Mouse (Mus musculus) midbrain, embryonic 14.5 days (tissue): Measurements from ENCODE around the gene Adamts13. TPM values are rescaled to one million over a fixed set of nuclear protein-coding genes. Genes with fewer than 3 reads are reported as not detected.
A peak's percentile ranks its signal among the peaks of the same experiment; 100 is the strongest.

Experiments used
- ATAC-seq: fragments of 200-750 bp; cut with Nextera tagmentation; 2 replicates; pipeline ENCODE4 v1.8.0; 2017; ENCODE audit warnings: moderate number of reproducible peaks, moderate library complexity; ENCODE audit not compliant: low FRiP score, low TSS enrichment
- DNase-seq: peaks from one replicate; pipeline ENCODE4 v3.0.0-alpha.2; 2015
- H3K27ac ChIP-seq: fragments of 300-500 bp; sonication (generic); replicated peaks from 2 replicates; pipeline ENCODE4 v1.5.1; 2014; ENCODE audit warnings: mild to moderate bottlenecking, low read depth, low read length, moderate library complexity
- H3K27me3 ChIP-seq: fragments of 300-500 bp; sonication (generic); 2 replicates; pipeline ENCODE4 v1.6.1; 2014; ENCODE audit warnings: low read length, control low read depth, mixed read lengths; ENCODE audit not compliant: control insufficient read depth, insufficient read depth
- H3K36me3 ChIP-seq: fragments of 300-500 bp; sonication (generic); 2 replicates; pipeline ENCODE4 v1.6.1; 2014; ENCODE audit warnings: low read length, control low read depth; ENCODE audit not compliant: control insufficient read depth, insufficient read depth
- H3K4me1 ChIP-seq: fragments of 300-500 bp; sonication (generic); 2 replicates; pipeline ENCODE4 v1.6.1; 2014; ENCODE audit warnings: mild to moderate bottlenecking, antibody characterized with exemption, low read length, control low read depth; ENCODE audit not compliant: control insufficient read depth, insufficient read depth
- H3K4me2 ChIP-seq: fragments of 300-500 bp; sonication (generic); 2 replicates; pipeline ENCODE4 v1.6.1; 2014; ENCODE audit warnings: mild to moderate bottlenecking, low read length, moderate library complexity
- H3K4me3 ChIP-seq: fragments of 300-500 bp; sonication (generic); replicated peaks from 2 replicates; pipeline ENCODE4 v1.5.1; 2014; ENCODE audit warnings: low read depth, low read length
- H3K9ac ChIP-seq: fragments of 300-500 bp; sonication (generic); replicated peaks from 2 replicates; pipeline ENCODE4 v1.6.1; 2014; ENCODE audit warnings: mild to moderate bottlenecking, low read length, moderate library complexity
- H3K9me3 ChIP-seq: fragments of 300-500 bp; sonication (generic); 2 replicates; pipeline ENCODE4 v1.6.1; 2016; ENCODE audit warnings: low read length, control low read depth, mixed read lengths; ENCODE audit not compliant: control insufficient read depth
- WGBS: fragments of 180-500 bp; shearing (Covaris S2); extraction: QIAGEN DNeasy Blood & Tissue Kit; methylation state at CpG from one replicate; pipeline ENCODE4 v1.1.7; 2014; 5-methylcytosine and 5-hydroxymethylcytosine counted together
- polyA plus RNA-seq: library from polyadenylated mRNA; unstranded; fragments of >200 nt; fragmentation: Nextera tagmentation; extraction: Ambion mirVana; gene quantifications from 2 replicates; pipeline ENCODE4 v1.2.1, GENCODE M21; 2014

Gene Adamts13
- polyA plus RNA-seq, 1 experiment from 2014 or later = not detected

GRCm38 (mm10) chr2:26997993-26998392 is 24.8 kb downstream of the Adamts13 start:
- no peak overlapping the region for H3K4me3 ChIP-seq
- H3K9ac ChIP-seq = no peak overlapping the region
- ATAC-seq (no peak), DNase-seq (no peak)
- no peaks in the 10 kb centered on the region for H3K27me3 ChIP-seq
- no peak overlapping the region for H3K27ac ChIP-seq
- H3K4me2 ChIP-seq = no peak overlapping the region
- no peaks in the 10 kb centered on the region for H3K9me3 ChIP-seq
- no peaks in the 10 kb centered on the region for H3K36me3 ChIP-seq
- no peaks in the 10 kb centered on the region for H3K4me1 ChIP-seq
- 95% methylated on average over 7 of the region's 7 CpGs for WGBS

GRCm38 (mm10) chr2:27006255-27006654 is 33.0 kb downstream of the Adamts13 start:
- peaks cover 14% of the 10 kb centered on the region for H3K4me1 ChIP-seq
- H3K4me3 ChIP-seq = no peak overlapping the region
- ATAC-seq (no peak), DNase-seq (no peak)
- H3K36me3 ChIP-seq = no peaks in the 10 kb centered on the region
- H3K27me3 ChIP-seq = no peaks in the 10 kb centered on the region
- H3K4me2 ChIP-seq = no peak overlapping the region
- H3K9ac ChIP-seq = no peak overlapping the region
- no peak overlapping the region for H3K27ac ChIP-seq
- H3K9me3 ChIP-seq = no peaks in the 10 kb centered on the region
- 78% methylated on average over 4 of the region's 4 CpGs for WGBS

GRCm38 (mm10) chr2:27007701-27008100 is 34.5 kb downstream of the Adamts13 start:
- no peak for ATAC-seq
- Histone ChIP-seq H3K9me3 (no peaks in the 10 kb centered on the region), H3K4me3 (no peak overlapping the region), H3K9ac (no peak overlapping the region), H3K4me1 (peaks cover 20% of the 10 kb centered on the region), H3K36me3 (no peaks in the 10 kb centered on the region), H3K4me2 (no peak overlapping the region), H3K27ac (no peak overlapping the region), H3K27me3 (no peaks in the 10 kb centered on the region)
- WGBS = 73% methylated on average over 7 of the region's 7 CpGs
- no peak for DNase-seq

- no peaks in the 10 kb centered on the region for H3K9me3 ChIP-seq
- H3K4me2 ChIP-seq = peak within 1 kb of the TSS; percentile 92
- H3K36me3 ChIP-seq = peaks cover 16% of the 10 kb centered on the region
- ATAC-seq (peak; percentile 94), DNase-seq (peak; percentile 96)
- H3K27ac ChIP-seq = peak within 1 kb of the TSS; percentile 89
- peak within 1 kb of the TSS; percentile 92 for H3K9ac ChIP-seq
- WGBS = under 1% methylated on average over 43 of the region's 43 CpGs
- peak within 1 kb of the TSS; percentile 76 for H3K4me3 ChIP-seq
- peaks cover 20% of the 10 kb centered on the region for H3K4me1 ChIP-seq
- no peaks in the 10 kb centered on the region for H3K27me3 ChIP-seq
Measured at GRCm38 (mm10) chr2:27009714-27010244, 36.6 kb downstream of the Adamts13 start, which contains the start of gene Cacfd1. Gene Cacfd1, plus strand, starts transcription at chr2:27009926.

GRCm38 (mm10) chr2:27017802-27018201 is 44.6 kb downstream of the Adamts13 start:
- DNase-seq (peak; percentile 84), ATAC-seq (no peak)
- Histone ChIP-seq H3K4me2 (no peak overlapping the region), H3K27me3 (no peaks in the 10 kb centered on the region), H3K4me3 (no peak overlapping the region), H3K9me3 (no peaks in the 10 kb centered on the region), H3K27ac (no peak overlapping the region), H3K36me3 (peaks cover 74% of the 10 kb centered on the region), H3K9ac (no peak overlapping the region), H3K4me1 (no peaks in the 10 kb centered on the region)
- WGBS = 49% methylated on average over 5 of the region's 5 CpGs

GRCm38 (mm10) chr2:27019530-27019929 is 46.3 kb downstream of the Adamts13 start:
- H3K27me3 ChIP-seq = no peaks in the 10 kb centered on the region
- peaks cover 60% of the 10 kb centered on the region for H3K36me3 ChIP-seq
- WGBS = 94% methylated on average over 2 of the region's 2 CpGs
- ATAC-seq (no peak), DNase-seq (no peak)
- H3K9me3 ChIP-seq = no peaks in the 10 kb centered on the region
- H3K4me3 ChIP-seq = no peak overlapping the region
- H3K9ac ChIP-seq = no peak overlapping the region
- no peak overlapping the region for H3K4me2 ChIP-seq
- H3K4me1 ChIP-seq = no peaks in the 10 kb centered on the region
- no peak overlapping the region for H3K27ac ChIP-seq

- ATAC-seq (no peak), DNase-seq (no peak)
- 91% methylated on average over 1 of the region's 1 CpGs for WGBS
- Histone ChIP-seq H3K27me3 (no peaks in the 10 kb centered on the region), H3K9ac (no peak overlapping the region), H3K27ac (no peak overlapping the region), H3K4me3 (no peak overlapping the region), H3K4me1 (no peaks in the 10 kb centered on the region), H3K4me2 (no peak overlapping the region), H3K36me3 (peaks cover 45% of the 10 kb centered on the region), H3K9me3 (no peaks in the 10 kb centered on the region)
Measured at GRCm38 (mm10) chr2:27021103-27021502, 47.9 kb downstream of the Adamts13 start.

- Histone ChIP-seq H3K27me3 (no peaks in the 10 kb centered on the region), H3K9ac (no peak overlapping the region), H3K4me3 (no peak overlapping the region), H3K27ac (no peak overlapping the region), H3K4me1 (peaks cover 6% of the 10 kb centered on the region; the same call in 1 of the 2 replicates), H3K4me2 (no peak overlapping the region), H3K9me3 (no peaks in the 10 kb centered on the region), H3K36me3 (peaks cover 30% of the 10 kb centered on the region)
- 86% methylated on average over 6 of the region's 6 CpGs for WGBS
- DNase-seq (no peak), ATAC-seq (no peak)
Measured at GRCm38 (mm10) chr2:27022612-27023011, 49.4 kb downstream of the Adamts13 start.

- Histone ChIP-seq H3K9ac (no peak overlapping the region), H3K36me3 (peaks cover 14% of the 10 kb centered on the region), H3K27ac (no peak overlapping the region), H3K9me3 (no peaks in the 10 kb centered on the region), H3K27me3 (no peaks in the 10 kb centered on the region; the same call in 1 of the 2 replicates), H3K4me1 (peaks cover 9% of the 10 kb centered on the region; the same call in 1 of the 2 replicates), H3K4me2 (no peak overlapping the region), H3K4me3 (no peak overlapping the region)
- WGBS = 87% methylated on average over 14 of the region's 14 CpGs
- no peak for DNase-seq
- no peak for ATAC-seq
Measured at GRCm38 (mm10) chr2:27024136-27024535, 50.9 kb downstream of the Adamts13 start.
